Mouse (Mus musculus) C2C12 (cell line): ENCODE results near the gene Snrk. TPM values are rescaled to one million over a fixed set of nuclear protein-coding genes. Genes with fewer than 3 reads are reported as not detected.

Source experiments
- H3K27me3 ChIP-seq: one replicate; pipeline ENCODE4 v1.6.1; 2011; ENCODE audit not compliant: control insufficient read depth, insufficient read depth, insufficient read length
- H3K36me3 ChIP-seq: one replicate; pipeline ENCODE4 v1.6.1; 2011; ENCODE audit not compliant: control insufficient read depth, insufficient read depth
- H3K4me3 ChIP-seq: one replicate; pipeline ENCODE4 v1.5.1; 2011; ENCODE audit warnings: mild to moderate bottlenecking, control low read depth; ENCODE audit not compliant: poor library complexity, insufficient read depth, severe bottlenecking
- H3K79me2 ChIP-seq: one replicate; pipeline ENCODE4 v1.6.1; 2011; ENCODE audit not compliant: control insufficient read depth, insufficient read depth
- H3K79me3 ChIP-seq: one replicate; pipeline ENCODE4 v1.6.1; 2011; ENCODE audit warnings: low read depth, control low read depth
- H3ac ChIP-seq: one replicate; pipeline ENCODE3; 2011; ENCODE audit warnings: low read depth; ENCODE audit not compliant: control insufficient read depth, insufficient read length
- CEBPB ChIP-seq: IDR thresholded peaks from one replicate; pipeline ENCODE4 v1.6.1; 2011; ENCODE audit warnings: low read depth, mild to moderate bottlenecking, control low read depth, moderate library complexity
- CTCF ChIP-seq: IDR thresholded peaks from one replicate; pipeline ENCODE4 v1.5.1; 2011; ENCODE audit not compliant: control insufficient read depth, insufficient read depth, insufficient read length
- FOSL1 ChIP-seq: IDR thresholded peaks from one replicate; pipeline ENCODE4 v1.8.0; 2011; ENCODE audit warnings: mild to moderate bottlenecking, low read length; ENCODE audit not compliant: poor library complexity, insufficient read depth, severe bottlenecking
- MAX ChIP-seq: IDR thresholded peaks from one replicate; pipeline ENCODE4 v1.6.1; 2011; ENCODE audit warnings: mild to moderate bottlenecking, control low read depth
- MYOD1 ChIP-seq: IDR thresholded peaks from one replicate; pipeline ENCODE4 v1.6.1; 2011; ENCODE audit warnings: low read depth; ENCODE audit not compliant: control insufficient read depth, insufficient read length
- MYOG ChIP-seq: IDR thresholded peaks from one replicate; pipeline ENCODE4 v1.6.1; 2011; ENCODE audit not compliant: control insufficient read depth, insufficient read length; ENCODE audit errors: extremely low read depth
- USF1 ChIP-seq: IDR thresholded peaks from one replicate; pipeline ENCODE4 v1.6.1; 2011; ENCODE audit warnings: low read depth, mild to moderate bottlenecking, control low read depth, moderate library complexity
- polyA plus RNA-seq: library from polyadenylated mRNA; unstranded; fragments of >200 nt; fragmentation: generic; extraction: Trizol; gene quantifications from one replicate; pipeline ENCODE4 v1.2.1, GENCODE M21; 2012; ENCODE audit warnings: missing spikeins

The Snrk gene
- polyA plus RNA-seq, 1 experiment: 9.8 TPM

DNA sequence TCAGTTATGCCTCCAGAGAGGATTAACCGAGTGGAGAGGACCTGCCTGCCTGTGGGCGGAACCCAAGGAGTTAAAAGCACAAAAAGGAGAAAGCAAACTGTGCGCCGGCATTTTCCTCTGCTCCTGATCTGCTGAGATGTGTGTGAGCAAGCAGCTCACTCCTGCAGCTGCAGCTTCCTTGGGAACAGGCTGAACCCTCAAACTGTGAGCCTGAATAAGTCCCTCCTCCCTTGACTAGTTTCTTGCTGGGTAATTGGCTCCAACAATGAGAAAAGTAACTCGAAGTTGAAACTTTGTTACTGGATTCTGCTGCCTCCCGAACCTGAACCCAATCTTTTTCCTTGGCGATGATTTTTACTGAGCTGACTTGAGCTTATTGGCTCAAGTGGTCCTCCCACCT is 25.9 kb upstream of the Snrk start:
- no peaks in the 10 kb centered on the region for H3K79me2 ChIP-seq
- TF ChIP-seq MAX (no peak), CTCF (no peak), MYOD1 (no peak), USF1 (no peak), FOSL1 (no peak), MYOG (no peak), CEBPB (no peak)
- no peak overlapping the region for H3ac ChIP-seq
- no peak overlapping the region for H3K4me3 ChIP-seq
- H3K36me3 ChIP-seq: no peaks in the 10 kb centered on the region
- H3K79me3 ChIP-seq: no peaks in the 10 kb centered on the region
- H3K27me3 ChIP-seq: peaks cover 45% of the 10 kb centered on the region

DNA sequence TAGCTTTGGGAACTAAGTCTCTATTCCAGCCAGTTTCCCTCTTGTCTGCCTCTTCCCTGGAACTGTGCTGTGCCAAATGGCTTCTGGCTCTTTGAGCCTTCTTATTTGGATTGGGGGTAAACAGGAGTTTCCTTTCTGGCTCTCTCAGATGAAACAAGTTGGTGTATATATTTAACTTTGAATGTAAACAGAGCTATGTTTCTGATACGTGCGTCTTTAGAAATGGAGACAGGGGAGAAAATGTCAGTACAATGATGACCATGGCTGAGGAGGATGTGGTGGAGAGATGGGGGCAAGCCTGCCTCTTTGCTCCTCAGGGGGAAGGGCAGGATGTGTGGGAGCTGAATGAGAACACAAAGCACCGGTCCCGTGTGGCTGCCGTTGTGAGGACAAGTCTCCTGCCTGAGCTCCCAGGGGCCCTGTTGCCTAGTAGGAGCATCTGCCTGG is 25.3 kb upstream of the Snrk start:
- TF ChIP-seq FOSL1: no peak
- no peak for TF ChIP-seq CTCF
- TF ChIP-seq MYOG: no peak
- TF ChIP-seq MAX: no peak
- TF ChIP-seq CEBPB: no peak
- TF ChIP-seq MYOD1: no peak
- TF ChIP-seq USF1: no peak
- Histone ChIP-seq H3K79me3 (no peaks in the 10 kb centered on the region), H3K27me3 (peaks cover 40% of the 10 kb centered on the region), H3K79me2 (no peaks in the 10 kb centered on the region), H3K36me3 (no peaks in the 10 kb centered on the region), H3K4me3 (no peak overlapping the region), H3ac (no peak overlapping the region)

DNA sequence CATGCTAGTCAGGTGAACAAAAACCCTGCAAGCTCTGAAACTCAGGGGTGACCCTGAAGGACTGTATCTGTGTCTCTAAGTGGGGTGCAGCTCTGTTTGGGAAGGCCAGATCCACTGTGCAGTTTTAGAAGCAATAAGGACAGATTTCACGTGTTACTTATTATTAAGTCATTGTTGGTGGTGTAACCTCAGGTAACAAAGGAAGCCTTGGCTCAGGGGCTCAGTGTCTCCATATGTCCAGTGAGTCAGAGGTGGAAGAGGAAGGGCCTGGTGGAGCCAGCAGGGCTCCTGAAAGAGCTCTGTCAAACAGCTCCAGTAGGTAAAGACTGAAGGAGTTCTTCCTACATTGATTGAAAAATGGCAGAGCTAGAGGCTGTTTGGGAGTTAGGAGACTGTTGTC is 22.9 kb upstream of the Snrk start:
- no peaks in the 10 kb centered on the region for H3K79me2 ChIP-seq
- no peak for TF ChIP-seq MYOD1
- no peak for TF ChIP-seq CEBPB
- TF ChIP-seq FOSL1: no peak
- TF ChIP-seq MYOG: no peak
- no peak for TF ChIP-seq USF1
- TF ChIP-seq CTCF: no peak
- no peak for TF ChIP-seq MAX
- H3K36me3 ChIP-seq: no peaks in the 10 kb centered on the region
- H3K4me3 ChIP-seq: no peak overlapping the region
- no peak overlapping the region for H3ac ChIP-seq
- peaks cover 25% of the 10 kb centered on the region for H3K27me3 ChIP-seq
- no peaks in the 10 kb centered on the region for H3K79me3 ChIP-seq

DNA sequence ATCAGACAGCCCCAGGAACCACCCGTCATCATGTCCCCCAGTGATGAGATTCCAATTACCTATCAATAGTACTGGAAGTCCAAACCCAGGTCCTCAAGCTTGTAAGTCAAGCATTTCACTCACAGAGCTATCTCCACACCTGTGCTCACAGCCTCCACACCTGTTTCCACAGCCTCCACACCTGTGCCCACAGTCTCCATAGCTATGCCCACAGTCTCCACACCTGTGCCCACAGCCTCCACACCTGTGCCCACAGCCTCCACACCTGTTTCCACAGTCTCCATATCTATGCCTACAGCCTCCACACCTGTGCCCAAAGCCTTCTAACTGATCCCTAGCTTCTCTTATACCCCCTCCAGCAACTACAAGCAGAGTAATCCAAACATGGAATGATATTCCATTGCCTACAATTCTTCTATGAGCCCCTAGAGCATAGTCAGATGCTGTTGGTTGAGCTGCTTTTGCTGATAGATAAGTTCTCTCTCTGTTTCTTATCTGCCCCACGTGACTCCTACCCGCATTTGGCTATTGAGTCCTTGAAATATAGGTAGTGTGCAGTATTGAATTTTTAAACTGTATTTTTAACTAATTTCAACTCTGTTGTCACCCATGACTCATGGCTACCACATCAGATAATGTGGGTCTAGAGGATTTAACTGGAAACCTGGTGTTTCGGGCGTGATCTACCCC is 20.1 kb upstream of the Snrk start:
- Histone ChIP-seq H3K79me2 (no peaks in the 10 kb centered on the region), H3K27me3 (peaks cover 13% of the 10 kb centered on the region), H3K79me3 (no peaks in the 10 kb centered on the region), H3ac (no peak overlapping the region), H3K4me3 (no peak overlapping the region), H3K36me3 (no peaks in the 10 kb centered on the region)
- TF ChIP-seq FOSL1 (no peak), MYOD1 (peak; percentile 41), MYOG (no peak), CEBPB (no peak), USF1 (peak; percentile 85), CTCF (no peak), MAX (no peak)

DNA sequence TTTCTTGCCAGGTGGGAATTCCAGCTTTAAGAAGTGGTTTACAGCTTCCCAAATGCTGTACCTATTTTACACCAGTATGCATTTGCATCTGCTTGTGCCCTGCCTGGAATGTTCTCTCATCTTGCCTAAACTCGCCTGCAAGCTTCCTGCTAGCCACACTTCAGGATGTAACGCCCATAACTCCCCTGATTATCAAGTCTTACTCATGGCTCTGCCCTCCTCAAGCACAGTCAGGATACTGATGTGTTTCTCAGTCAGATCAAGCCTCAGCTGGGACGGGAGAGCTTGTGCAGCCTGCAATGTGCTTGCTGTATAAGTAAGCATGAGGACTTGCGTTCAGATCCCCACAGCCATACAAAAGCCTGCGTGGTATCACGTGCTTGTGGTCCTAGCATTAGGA is 19.5 kb upstream of the Snrk start:
- Histone ChIP-seq H3K36me3 (no peaks in the 10 kb centered on the region), H3K79me3 (no peaks in the 10 kb centered on the region), H3K27me3 (peaks cover 10% of the 10 kb centered on the region), H3ac (no peak overlapping the region), H3K79me2 (no peaks in the 10 kb centered on the region), H3K4me3 (no peak overlapping the region)
- TF ChIP-seq CTCF (no peak), MAX (peak; percentile 21)

DNA sequence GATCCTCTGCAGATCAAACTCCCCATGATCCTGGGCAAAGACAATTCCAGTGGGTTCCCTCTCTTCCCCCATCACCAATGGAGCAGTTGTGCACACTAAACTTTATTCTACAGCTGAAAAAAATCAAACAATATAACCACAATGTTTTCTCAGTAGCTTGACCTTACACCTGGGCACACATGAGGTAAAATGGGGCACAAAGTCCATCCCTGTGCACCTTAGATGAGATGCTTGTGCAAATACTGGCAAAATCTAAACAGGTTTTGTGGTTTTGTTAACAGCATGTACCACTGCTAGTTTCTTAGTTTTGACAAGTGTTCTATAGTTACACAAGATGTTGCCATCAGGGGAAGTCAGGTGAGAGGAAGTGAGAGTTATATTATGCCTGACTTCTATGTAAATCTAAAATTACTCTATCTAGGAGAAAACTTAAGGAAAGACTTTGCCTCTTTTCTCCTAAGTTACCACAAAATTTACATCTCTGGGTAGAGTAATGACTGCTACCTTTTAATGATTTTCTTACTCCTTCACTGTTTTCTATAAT is 16.4 kb upstream of the Snrk start:
- Histone ChIP-seq H3K79me3 (no peaks in the 10 kb centered on the region), H3K27me3 (no peaks in the 10 kb centered on the region), H3ac (no peak overlapping the region), H3K4me3 (no peak overlapping the region), H3K79me2 (no peaks in the 10 kb centered on the region), H3K36me3 (no peaks in the 10 kb centered on the region)
- TF ChIP-seq MYOG: no peak
- TF ChIP-seq CEBPB: no peak
- no peak for TF ChIP-seq USF1
